Mouse (Mus musculus) intestine, embryonic 16.5 days (tissue): ENCODE data around the gene Zbtb22. TPM values are rescaled to one million over a fixed set of nuclear protein-coding genes. Genes with fewer than 3 reads are reported as not detected.
A peak's percentile ranks its signal among the peaks of the same experiment; 100 is the strongest.
"Not testable (repeated sequence)": the region's sequence is repeated elsewhere in the genome, so short reads cannot be mapped to it uniquely, and the experiment has no call there.

Source experiments
- ATAC-seq: fragments of 200-750 bp; cut with Nextera tagmentation; 2 replicates; pipeline ENCODE4 v1.8.0; 2017; ENCODE audit warnings: moderate TSS enrichment, moderate library complexity
- H3K27ac ChIP-seq: fragments of 300-500 bp; sonication (generic); 2 replicates; pipeline ENCODE4 v1.5.1; 2014; ENCODE audit warnings: mild to moderate bottlenecking, low read length
- H3K27me3 ChIP-seq: fragments of 300-500 bp; sonication (generic); replicated peaks from 2 replicates; pipeline ENCODE4 v1.6.1; 2014; ENCODE audit warnings: low read length, control low read depth, mixed read lengths; ENCODE audit not compliant: control insufficient read depth, insufficient read depth
- H3K36me3 ChIP-seq: fragments of 300-500 bp; sonication (generic); 2 replicates; pipeline ENCODE4 v1.6.1; 2014; ENCODE audit warnings: low read length, control low read depth; ENCODE audit not compliant: control insufficient read depth, insufficient read depth
- H3K4me1 ChIP-seq: fragments of 300-500 bp; sonication (generic); 2 replicates; pipeline ENCODE4 v1.6.1; 2014; ENCODE audit warnings: low read length, control low read depth, mixed read lengths; ENCODE audit not compliant: control insufficient read depth, insufficient read depth
- H3K4me2 ChIP-seq: fragments of 300-500 bp; sonication (generic); 2 replicates; pipeline ENCODE4 v1.6.1; 2014; ENCODE audit warnings: low read depth, low read length, control low read depth
- H3K4me3 ChIP-seq: fragments of 300-500 bp; sonication (generic); 2 replicates; pipeline ENCODE4 v1.5.1; 2014; ENCODE audit warnings: mild to moderate bottlenecking, low read length
- H3K9ac ChIP-seq: fragments of 300-500 bp; sonication (generic); 2 replicates; pipeline ENCODE4 v1.6.1; 2014; ENCODE audit warnings: low read depth, low read length
- H3K9me3 ChIP-seq: fragments of 300-500 bp; sonication (generic); 2 replicates; pipeline ENCODE4 v1.6.1; 2016; ENCODE audit warnings: low read length, control low read depth; ENCODE audit not compliant: control insufficient read depth
- WGBS: fragments of 180-500 bp; shearing (Covaris S2); extraction: QIAGEN DNeasy Blood & Tissue Kit; methylation state at CpG from one replicate; pipeline ENCODE4 v1.1.7; 2014; 5-methylcytosine and 5-hydroxymethylcytosine counted together
- polyA plus RNA-seq: library from polyadenylated mRNA; unstranded; fragments of >200 nt; fragmentation: Nextera tagmentation; extraction: Ambion mirVana; gene quantifications from 2 replicates; pipeline ENCODE4 v1.2.1, GENCODE M21; 2015

The Zbtb22 gene
- polyA plus RNA-seq, 1 experiment from 2014 or later = 15.0 TPM

DNA sequence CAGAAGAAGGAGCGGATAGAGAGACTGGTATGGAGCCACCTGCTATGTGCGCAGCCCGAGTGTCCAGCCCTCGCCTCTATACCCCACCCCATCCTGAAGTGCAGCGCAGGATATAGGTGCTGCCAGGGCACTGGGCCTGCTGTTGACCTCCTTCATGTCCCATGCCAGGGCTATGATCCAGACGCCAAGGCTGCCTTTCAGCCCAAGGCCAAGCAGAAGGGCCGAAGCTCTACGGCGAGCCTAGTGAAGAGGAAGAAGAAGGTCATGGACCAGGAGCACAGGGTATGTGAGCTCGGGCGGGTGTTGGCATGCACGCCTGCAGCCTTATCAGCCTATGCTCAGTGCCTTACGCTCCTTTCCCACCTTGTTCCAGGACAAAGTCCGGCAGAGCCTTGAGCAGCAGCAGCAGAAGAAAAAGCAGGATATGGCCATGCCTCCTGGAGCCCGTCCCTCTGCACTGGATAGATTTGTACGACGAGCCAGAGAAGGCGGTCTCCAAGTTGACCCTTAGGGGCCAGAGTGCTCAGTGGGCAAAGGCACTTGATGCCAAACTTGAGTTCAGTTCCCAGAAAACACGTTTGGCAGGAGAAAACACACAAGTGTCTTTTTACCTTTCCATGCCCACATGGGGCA, 33.3 kb downstream of the Zbtb22 start:
- H3K36me3 ChIP-seq = peaks cover 9% of the 10 kb centered on the region; the same call in 1 of the 2 replicates
- H3K4me2 ChIP-seq = peak overlapping the region; percentile 91; the same call in 1 of the 2 replicates
- H3K4me3 ChIP-seq = peak overlapping the region; percentile 61; the same call in 1 of the 2 replicates
- ATAC-seq = peak; percentile 70
- H3K27ac ChIP-seq = peak overlapping the region; percentile 98
- 65% methylated on average over 19 of the region's 19 CpGs for WGBS
- H3K4me1 ChIP-seq = peaks cover 46% of the 10 kb centered on the region
- H3K27me3 ChIP-seq = no peaks in the 10 kb centered on the region
- peak overlapping the region; percentile 40; the same call in 1 of the 2 replicates for H3K9ac ChIP-seq
- H3K9me3 ChIP-seq = no peaks in the 10 kb centered on the region

DNA sequence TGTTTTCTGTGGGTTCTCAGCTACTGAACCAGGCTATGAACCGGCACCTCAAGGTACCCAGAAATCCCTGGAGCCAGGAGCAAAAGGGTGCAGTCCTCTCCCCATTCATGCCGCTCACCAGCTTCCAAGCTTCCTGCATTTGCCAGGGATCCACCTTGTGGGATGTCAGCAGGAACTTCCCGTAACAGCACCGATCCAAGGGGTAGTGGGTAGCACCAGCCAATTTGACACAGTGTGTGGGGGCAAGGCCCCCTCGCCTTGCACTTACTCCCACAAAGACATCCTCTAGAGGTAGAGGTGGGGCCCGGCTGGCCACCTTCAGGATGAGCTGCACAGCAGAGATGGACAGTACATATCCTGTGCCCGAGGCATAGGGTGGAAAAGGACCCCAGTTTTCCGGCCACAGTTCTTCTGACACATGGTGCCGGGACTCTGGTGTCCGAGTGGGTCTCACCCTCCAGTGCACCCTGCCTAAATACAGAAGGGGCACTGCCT, 34.5 kb downstream of the Zbtb22 start:
- Histone ChIP-seq H3K27me3 (no peaks in the 10 kb centered on the region), H3K9me3 (no peaks in the 10 kb centered on the region), H3K9ac (peak overlapping the region; percentile 95), H3K4me2 (peak overlapping the region; percentile 91), H3K27ac (peak overlapping the region; percentile 98), H3K4me3 (peak overlapping the region; percentile 61), H3K36me3 (0 out of 2 replicates have a peak, but pooled peaks cover 2% of the 10 kb centered on the region), H3K4me1 (peaks cover 54% of the 10 kb centered on the region)
- ATAC-seq = no peak
- 78% methylated on average over 10 of the region's 10 CpGs for WGBS

DNA sequence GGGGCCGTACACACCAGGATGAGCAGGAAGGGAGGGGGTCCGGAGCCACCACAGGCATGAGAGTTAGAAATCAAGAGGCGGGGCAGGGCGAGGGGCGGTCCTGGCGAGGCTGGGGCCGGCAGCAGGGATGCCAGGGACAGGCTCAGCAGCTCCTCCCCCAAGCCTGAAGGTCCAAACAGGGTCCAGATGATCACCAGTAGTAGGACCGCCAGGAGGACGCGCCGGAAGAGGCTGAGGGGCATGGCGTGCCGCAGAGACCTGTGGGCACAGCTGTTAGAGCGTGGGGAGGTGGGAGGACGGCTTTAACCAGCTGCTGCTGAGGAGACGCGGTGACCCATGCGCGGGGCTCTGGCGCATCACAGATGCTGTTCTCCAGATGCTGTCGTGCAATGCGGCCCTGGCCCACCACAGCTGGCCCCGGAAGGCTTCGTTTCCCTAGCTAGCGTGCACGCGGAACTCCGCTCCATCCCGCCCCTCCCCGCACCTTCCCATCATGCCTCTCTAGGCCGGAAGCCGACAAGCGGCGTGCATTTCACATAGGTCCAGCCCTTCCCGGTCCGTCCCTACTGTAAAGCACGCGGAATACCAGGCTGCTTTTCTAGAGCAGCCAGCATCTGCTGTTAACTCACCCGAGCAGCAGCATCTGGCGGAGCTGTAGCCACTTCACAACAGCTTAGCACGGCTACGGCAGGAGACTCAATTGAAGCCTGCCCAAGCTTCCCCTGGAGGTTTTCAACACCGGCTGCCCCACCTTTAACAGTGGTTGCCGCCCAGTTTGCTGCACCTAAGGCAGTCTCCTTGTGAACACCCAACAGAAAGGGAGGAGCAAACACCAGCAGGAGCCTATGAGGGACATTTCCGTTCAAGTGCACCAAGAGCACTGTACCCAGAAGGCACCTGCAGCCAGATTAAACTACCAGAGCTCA, 35.6 kb downstream of the Zbtb22 start, which contains the start of gene B3galt4:
Gene B3galt4 (minus strand): TSS at position 468 of the 926 bp plus-strand sequence.
- peak; percentile 81 for ATAC-seq
- Histone ChIP-seq H3K27ac (peak within 1 kb of the TSS; percentile 98), H3K9ac (peak within 1 kb of the TSS; percentile 95), H3K9me3 (no peaks in the 10 kb centered on the region), H3K4me3 (peak within 1 kb of the TSS; percentile 61), H3K4me2 (peak within 1 kb of the TSS; percentile 91), H3K27me3 (no peaks in the 10 kb centered on the region), H3K4me1 (peaks cover 54% of the 10 kb centered on the region), H3K36me3 (0 out of 2 replicates have a peak, but pooled peaks cover 2% of the 10 kb centered on the region)
- under 1% methylated on average over 45 of the region's 45 CpGs for WGBS

DNA sequence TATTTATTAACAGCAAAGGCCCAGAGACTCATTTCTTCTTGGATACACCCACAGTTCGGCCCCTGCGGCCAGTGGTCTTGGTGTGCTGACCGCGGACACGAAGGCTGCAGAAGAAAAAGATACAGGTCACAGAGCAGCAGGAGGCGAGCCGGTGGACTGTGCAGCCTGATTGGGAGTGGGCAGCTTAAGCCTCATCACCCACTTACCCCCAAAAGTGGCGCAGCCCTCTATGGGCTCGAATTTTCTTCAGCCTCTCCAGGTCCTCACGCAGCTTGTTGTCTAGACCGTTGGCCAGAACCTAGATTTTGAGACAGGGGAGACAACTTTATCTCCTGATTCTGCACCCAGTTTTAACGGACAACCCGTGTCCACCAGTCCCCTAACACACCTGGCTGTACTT, 36.3 kb downstream of the Zbtb22 start:
- Histone ChIP-seq H3K4me2 (peak overlapping the region; percentile 91), H3K4me3 (peak overlapping the region; percentile 61), H3K4me1 (peaks cover 59% of the 10 kb centered on the region), H3K27ac (peak overlapping the region; percentile 98; the same call in 1 of the 2 replicates), H3K9ac (peak overlapping the region; percentile 95)
- not testable (repeated sequence) for ATAC-seq, H3K27me3 ChIP-seq, H3K9me3 ChIP-seq, H3K36me3 ChIP-seq
- 73% methylated on average over 13 of the region's 13 CpGs for WGBS

DNA sequence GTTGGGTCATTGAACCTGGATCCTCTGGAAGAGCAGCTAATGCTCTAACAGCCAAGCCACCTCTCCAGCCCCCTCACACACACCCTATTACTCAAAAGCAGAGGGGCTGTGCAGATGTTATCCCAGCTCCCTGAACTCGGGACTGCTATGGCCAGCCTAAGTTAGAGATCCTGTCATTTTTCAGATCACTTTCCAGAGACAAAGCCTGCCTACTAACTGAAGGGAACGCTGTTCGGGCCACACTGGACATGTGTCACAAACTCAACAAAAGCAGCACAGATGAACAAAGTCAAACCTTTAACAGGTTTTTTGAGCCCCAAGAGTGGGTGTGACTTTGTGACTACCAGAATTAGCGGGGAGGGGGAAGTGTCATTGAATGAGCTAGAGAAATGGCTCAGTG, 37.2 kb downstream of the Zbtb22 start:
- 0 out of 2 replicates have a peak, but pooled peaks cover under 1% of the 10 kb centered on the region for H3K36me3 ChIP-seq
- peak overlapping the region; percentile 95 for H3K9ac ChIP-seq
- ATAC-seq = no peak
- H3K4me2 ChIP-seq = peak overlapping the region; percentile 80
- peak overlapping the region; percentile 84; the same call in 1 of the 2 replicates for H3K4me3 ChIP-seq
- 82% methylated on average over 4 of the region's 4 CpGs for WGBS
- H3K9me3 ChIP-seq = no peaks in the 10 kb centered on the region
- H3K4me1 ChIP-seq = peaks cover 59% of the 10 kb centered on the region
- no peaks in the 10 kb centered on the region for H3K27me3 ChIP-seq
- peak overlapping the region; percentile 16; the same call in 1 of the 2 replicates for H3K27ac ChIP-seq

DNA sequence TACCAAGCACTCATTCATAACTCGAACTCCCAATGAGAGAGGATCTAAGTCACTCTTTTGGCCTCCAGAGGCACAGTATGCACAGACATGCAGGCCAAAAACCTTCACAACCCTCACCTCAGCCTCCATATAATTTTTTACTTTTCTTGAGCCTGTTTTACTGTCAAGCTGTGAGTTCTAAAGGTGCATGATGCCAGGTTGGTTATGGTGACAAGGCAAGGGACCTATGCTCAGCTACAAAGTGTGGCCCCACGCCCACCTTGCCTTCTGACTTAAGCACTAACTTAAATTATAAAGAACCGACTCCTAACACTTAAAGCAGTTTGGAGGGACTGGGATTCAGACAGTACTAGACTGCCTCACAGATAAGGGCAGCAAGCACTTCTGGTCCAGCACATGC, 37.6 kb downstream of the Zbtb22 start:
- Histone ChIP-seq H3K4me3 (peak overlapping the region; percentile 84; the same call in 1 of the 2 replicates), H3K9me3 (no peaks in the 10 kb centered on the region), H3K27ac (no peak overlapping the region), H3K4me2 (peak overlapping the region; percentile 80), H3K4me1 (peaks cover 56% of the 10 kb centered on the region), H3K9ac (peak overlapping the region; percentile 95), H3K36me3 (no peaks in the 10 kb centered on the region), H3K27me3 (no peaks in the 10 kb centered on the region)
- ATAC-seq = no peak
- 72% methylated on average over 3 of the region's 3 CpGs for WGBS

DNA sequence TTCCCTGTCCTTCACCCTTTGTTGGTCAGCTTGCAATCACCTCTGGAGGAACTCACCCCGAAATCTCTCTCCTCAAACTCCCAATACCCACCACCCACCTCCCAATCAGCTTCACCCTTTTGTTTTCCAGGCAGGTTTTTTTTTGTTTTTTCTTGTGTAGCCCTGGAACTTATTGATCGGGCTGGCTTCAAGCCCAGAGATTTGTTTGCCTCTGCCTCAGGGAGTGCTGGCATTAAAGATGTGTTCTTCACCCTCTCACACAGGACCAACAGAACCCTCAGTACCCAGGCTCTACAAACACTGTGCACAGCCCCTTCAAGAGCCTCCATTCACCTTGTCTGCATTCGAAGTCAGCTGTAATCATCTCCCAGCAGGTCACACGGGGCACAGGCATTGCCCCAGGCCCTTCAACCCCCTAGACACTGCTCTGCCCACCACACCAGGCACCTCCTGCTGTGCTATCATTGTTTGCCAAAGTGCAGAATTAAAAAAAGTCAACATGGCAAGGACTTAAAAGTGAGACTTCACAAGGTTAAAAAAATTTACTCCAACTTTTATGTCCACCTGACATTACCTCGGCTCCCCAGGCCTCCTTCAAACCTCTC, 38.4 kb downstream of the Zbtb22 start:
- peak overlapping the region; percentile 80 for H3K4me2 ChIP-seq
- ATAC-seq = no peak
- H3K4me1 ChIP-seq = peaks cover 51% of the 10 kb centered on the region
- no peaks in the 10 kb centered on the region for H3K9me3 ChIP-seq
- peaks cover 1% of the 10 kb centered on the region; the same call in 1 of the 2 replicates for H3K36me3 ChIP-seq
- H3K9ac ChIP-seq = peak overlapping the region; percentile 95
- H3K4me3 ChIP-seq = peak overlapping the region; percentile 84
- no peaks in the 10 kb centered on the region for H3K27me3 ChIP-seq
- WGBS = 38% methylated on average over 5 of the region's 5 CpGs
- H3K27ac ChIP-seq = peak overlapping the region; percentile 85

DNA sequence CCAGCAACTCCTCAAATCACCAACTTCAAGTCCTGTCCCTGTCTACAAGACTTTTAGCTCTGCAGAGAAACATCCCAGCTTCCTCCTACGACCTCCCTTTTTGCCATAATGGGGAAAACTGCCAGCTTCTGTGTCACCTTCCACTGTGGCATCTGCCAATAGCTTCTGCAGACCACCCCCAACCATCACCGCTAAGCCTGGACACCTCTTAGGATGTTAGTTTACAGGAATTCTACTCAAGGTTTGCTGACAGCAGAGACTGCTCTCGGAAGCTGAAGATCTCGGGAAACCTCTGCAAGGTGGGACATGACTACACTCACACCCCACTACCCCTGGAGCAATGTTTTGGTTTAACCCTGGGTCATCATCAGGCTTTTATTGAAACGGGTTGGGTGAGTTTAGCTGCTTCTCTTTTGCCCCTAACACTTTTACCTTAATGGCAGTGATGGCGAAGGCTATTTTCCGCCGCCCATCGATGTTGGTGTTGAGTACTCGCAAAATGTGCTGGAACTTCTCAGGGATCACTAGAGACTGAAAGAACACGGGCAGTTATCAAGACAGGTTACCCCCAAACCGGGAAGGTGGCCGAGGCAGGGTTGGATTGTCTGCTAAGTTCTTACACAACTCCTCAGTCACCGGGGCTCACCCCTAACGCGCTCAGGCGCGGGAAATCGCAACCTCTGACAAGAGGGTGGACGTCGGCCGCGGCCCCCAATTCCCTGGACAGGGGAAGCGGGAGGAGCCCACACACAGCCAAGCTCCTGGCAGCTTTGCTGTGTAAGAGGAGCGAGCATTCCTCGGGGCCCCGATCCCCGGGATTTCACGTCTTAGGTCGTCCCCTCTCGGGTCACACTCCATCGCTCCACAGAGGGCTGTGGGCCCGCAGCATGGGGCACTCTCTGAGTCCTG, 39.2 kb downstream of the Zbtb22 start:
- Histone ChIP-seq H3K27me3 (no peaks in the 10 kb centered on the region), H3K4me1 (peaks cover 45% of the 10 kb centered on the region), H3K27ac (peak overlapping the region; percentile 85), H3K4me3 (peak overlapping the region; percentile 84), H3K36me3 (peaks cover 5% of the 10 kb centered on the region; the same call in 1 of the 2 replicates), H3K4me2 (peak overlapping the region; percentile 80), H3K9ac (peak overlapping the region; percentile 95), H3K9me3 (no peaks in the 10 kb centered on the region)
- ATAC-seq = peak; percentile 12
- WGBS = under 1% methylated on average over 33 of the region's 33 CpGs
